Mouse (Mus musculus) regulatory T cell (primary cell): ENCODE results near the gene Cts3.
"Not testable (repeated sequence)": the region's sequence is repeated elsewhere in the genome, so short reads cannot be mapped to it uniquely, and the experiment has no call there.

ENCODE experiments used
- in situ Hi-C: fragments of 300-600 bp; cut with MboI, MseI; formaldehyde crosslinking; loops from one replicate; pipeline ENCODE4 v1.15.1; 2025; ENCODE audit warnings: high pct_unique_total_duplicates

Cts3 gene

GRCm38 (mm10) chr13:61570027-61570426 lies at the start of gene Cts3:
Gene Cts3 (minus strand): TSS chr13:61570127.
- in situ Hi-C loops: no loop called here

- in situ Hi-C loops: not testable (repeated sequence)
Measured at GRCm38 (mm10) chr13:61568074-61568473, 1.9 kb downstream of the Cts3 start, which contains the start of gene Gm49352. Gene Gm49352 (minus strand): TSS chr13:61568174.

GRCm38 (mm10) chr13:61541631-61542030 lies 28.3 kb downstream of the Cts3 start, which contains the start of gene Ctsm:
Gene Ctsm (minus strand): TSS chr13:61541839.
- in situ Hi-C loops: no loop called here
